Mouse (Mus musculus) forebrain, embryonic 12.5 days (tissue): ENCODE data around the gene Fnbp1l. TPM values are rescaled to one million over a fixed set of nuclear protein-coding genes. Genes with fewer than 3 reads are reported as not detected.

Source experiments
- ATAC-seq: fragments of 200-750 bp; cut with Nextera tagmentation; 2 replicates; pipeline ENCODE4 v1.8.0; 2017; ENCODE audit warnings: moderate TSS enrichment; ENCODE audit not compliant: low FRiP score
- H3K27ac ChIP-seq: fragments of 300-500 bp; sonication (generic); 2 replicates; pipeline ENCODE4 v1.5.1; 2016; ENCODE audit warnings: mild to moderate bottlenecking
- H3K27me3 ChIP-seq: fragments of 300-500 bp; sonication (generic); 2 replicates; pipeline ENCODE4 v1.6.1; 2016; ENCODE audit warnings: mild to moderate bottlenecking
- H3K36me3 ChIP-seq: fragments of 300-500 bp; sonication (generic); replicated peaks from 2 replicates; pipeline ENCODE4 v1.6.1; 2016; ENCODE audit warnings: mild to moderate bottlenecking
- H3K4me1 ChIP-seq: fragments of 300-500 bp; sonication (generic); 2 replicates; pipeline ENCODE4 v1.6.1; 2016
- H3K4me2 ChIP-seq: fragments of 300-500 bp; sonication (generic); 2 replicates; pipeline ENCODE4 v1.6.1; 2016; ENCODE audit warnings: mild to moderate bottlenecking, moderate library complexity
- H3K4me3 ChIP-seq: fragments of 300-500 bp; sonication (generic); replicated peaks from 2 replicates; pipeline ENCODE4 v1.5.1; 2016; ENCODE audit warnings: mild to moderate bottlenecking
- H3K9ac ChIP-seq: fragments of 300-500 bp; sonication (generic); 2 replicates; pipeline ENCODE4 v1.6.1; 2016; ENCODE audit warnings: mild to moderate bottlenecking
- H3K9me3 ChIP-seq: fragments of 300-500 bp; sonication (generic); 2 replicates; pipeline ENCODE4 v1.6.1; 2016
- WGBS: fragments of 180-500 bp; shearing (Covaris S2); methylation state at CpG from one replicate; pipeline ENCODE4 v1.1.7; 2016; 5-methylcytosine and 5-hydroxymethylcytosine counted together
- polyA plus RNA-seq: library from polyadenylated mRNA; unstranded; fragments of >200 nt; fragmentation: Nextera tagmentation; extraction: Ambion mirVana; gene quantifications from 2 replicates; pipeline ENCODE4 v1.2.1, GENCODE M21; 2016

Fnbp1l gene
- polyA plus RNA-seq, 1 experiment from 2014 or later = 133 TPM

- 0 out of 2 replicates have a peak, but pooled peaks cover 6% of the 10 kb centered on the region for H3K4me1 ChIP-seq
- H3K27ac ChIP-seq = no peak overlapping the region
- no peaks in the 10 kb centered on the region for H3K9me3 ChIP-seq
- H3K4me3 ChIP-seq = no peak overlapping the region
- no peaks in the 10 kb centered on the region for H3K36me3 ChIP-seq
- no peak for ATAC-seq
- no peak overlapping the region for H3K9ac ChIP-seq
- H3K27me3 ChIP-seq = no peaks in the 10 kb centered on the region
- no peak overlapping the region for H3K4me2 ChIP-seq
- WGBS = 94% methylated on average over 10 of the region's 10 CpGs
Measured at GRCm38 (mm10) chr3:122628546-122628945, 9.0 kb upstream of the Fnbp1l start.

- no peak overlapping the region for H3K4me2 ChIP-seq
- no peaks in the 10 kb centered on the region for H3K9me3 ChIP-seq
- H3K27me3 ChIP-seq = no peaks in the 10 kb centered on the region
- no peak for ATAC-seq
- 0 out of 2 replicates have a peak, but pooled peaks cover 6% of the 10 kb centered on the region for H3K4me1 ChIP-seq
- no peaks in the 10 kb centered on the region for H3K36me3 ChIP-seq
- H3K27ac ChIP-seq = no peak overlapping the region
- no peak overlapping the region for H3K9ac ChIP-seq
- H3K4me3 ChIP-seq = no peak overlapping the region
- 90% methylated on average over 6 of the region's 6 CpGs for WGBS
Measured at GRCm38 (mm10) chr3:122627846-122628245, 8.3 kb upstream of the Fnbp1l start.

GRCm38 (mm10) chr3:122624591-122624990 lies 5.1 kb upstream of the Fnbp1l start:
- WGBS = 70% methylated on average over 6 of the region's 6 CpGs
- H3K9me3 ChIP-seq = no peaks in the 10 kb centered on the region
- no peaks in the 10 kb centered on the region for H3K27me3 ChIP-seq
- ATAC-seq = no peak
- no peak overlapping the region for H3K4me3 ChIP-seq
- no peak overlapping the region for H3K4me2 ChIP-seq
- no peak overlapping the region for H3K27ac ChIP-seq
- peaks cover 10% of the 10 kb centered on the region for H3K4me1 ChIP-seq
- no peaks in the 10 kb centered on the region for H3K36me3 ChIP-seq
- no peak overlapping the region for H3K9ac ChIP-seq

GRCm38 (mm10) chr3:122620285-122620931 lies 893 bp upstream of the Fnbp1l start:
- 1% methylated on average over 21 of the region's 21 CpGs for WGBS
- Histone ChIP-seq H3K9me3 (no peaks in the 10 kb centered on the region), H3K4me3 (peak overlapping the region; percentile 95), H3K27me3 (no peaks in the 10 kb centered on the region), H3K27ac (peak overlapping the region; percentile 99), H3K9ac (peak overlapping the region; percentile 99), H3K36me3 (no peaks in the 10 kb centered on the region), H3K4me2 (peak overlapping the region; percentile 83), H3K4me1 (peaks cover 27% of the 10 kb centered on the region)
- ATAC-seq = peak; percentile 31

DNA sequence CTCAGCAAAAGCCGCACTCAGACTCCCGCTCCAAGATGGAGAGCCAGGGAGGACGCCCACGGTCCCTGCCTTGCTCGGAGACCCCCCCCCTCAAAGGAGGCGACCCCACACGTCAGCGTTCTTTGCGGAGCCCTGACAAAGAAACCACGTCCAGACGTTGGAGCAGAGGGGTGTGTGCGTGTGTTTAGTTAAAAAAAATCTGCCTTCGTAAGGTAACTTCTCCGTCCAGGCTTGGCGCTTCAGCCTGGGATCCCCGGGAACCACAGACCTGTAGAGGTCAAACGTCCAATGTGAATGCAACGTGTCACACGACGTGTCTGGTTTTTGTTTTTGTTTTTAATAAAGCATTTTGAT lies 393 bp upstream of the Fnbp1l start:
- no peaks in the 10 kb centered on the region for H3K9me3 ChIP-seq
- ATAC-seq = no peak
- no peaks in the 10 kb centered on the region for H3K36me3 ChIP-seq
- WGBS = 0% methylated on average over 20 of the region's 20 CpGs
- peak overlapping the region; percentile 99 for H3K27ac ChIP-seq
- peak overlapping the region; percentile 95 for H3K4me3 ChIP-seq
- peak overlapping the region; percentile 83 for H3K4me2 ChIP-seq
- H3K9ac ChIP-seq = peak overlapping the region; percentile 99
- peaks cover 27% of the 10 kb centered on the region for H3K4me1 ChIP-seq
- no peaks in the 10 kb centered on the region for H3K27me3 ChIP-seq

GRCm38 (mm10) chr3:122618402-122618801 lies 1.1 kb downstream of the Fnbp1l start:
- Histone ChIP-seq H3K4me2 (peak overlapping the region; percentile 83), H3K4me1 (peaks cover 30% of the 10 kb centered on the region), H3K36me3 (no peaks in the 10 kb centered on the region), H3K9ac (peak overlapping the region; percentile 99), H3K4me3 (peak overlapping the region; percentile 95), H3K27me3 (no peaks in the 10 kb centered on the region), H3K27ac (peak overlapping the region; percentile 99), H3K9me3 (no peaks in the 10 kb centered on the region)
- 0 out of 2 replicates have a peak, but pooled peaks have one; percentile 7 for ATAC-seq
- under 1% methylated on average over 30 of the region's 30 CpGs for WGBS

GRCm38 (mm10) chr3:122617613-122618340 lies 1.7 kb downstream of the Fnbp1l start:
- Histone ChIP-seq H3K4me3 (peak overlapping the region; percentile 95), H3K27ac (peak overlapping the region; percentile 99), H3K36me3 (no peaks in the 10 kb centered on the region), H3K4me2 (peak overlapping the region; percentile 83), H3K4me1 (peaks cover 35% of the 10 kb centered on the region), H3K27me3 (no peaks in the 10 kb centered on the region), H3K9ac (peak overlapping the region; percentile 99), H3K9me3 (no peaks in the 10 kb centered on the region)
- 48% methylated on average over 9 of the region's 9 CpGs for WGBS
- no peak for ATAC-seq

DNA sequence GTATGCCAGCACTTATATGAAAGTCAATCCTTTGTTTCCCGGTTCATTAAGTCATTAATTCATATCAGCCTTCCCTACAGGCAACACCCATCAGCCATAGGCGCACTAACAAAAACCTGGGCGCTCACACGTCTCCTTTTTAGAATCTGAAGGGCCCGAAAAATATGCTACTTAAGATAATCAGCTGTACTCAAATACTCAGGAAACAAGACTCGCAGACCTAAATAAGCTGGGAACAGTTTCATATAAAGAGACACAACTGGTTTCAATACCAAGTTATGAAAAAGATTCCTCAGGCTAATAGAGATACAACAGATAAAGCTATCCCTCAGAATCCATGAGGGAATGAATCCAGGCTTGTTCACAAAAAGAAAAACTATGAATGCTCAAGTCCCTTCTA lies 7.0 kb downstream of the Fnbp1l start:
- H3K4me1 ChIP-seq = peaks cover 31% of the 10 kb centered on the region
- no peak overlapping the region for H3K4me2 ChIP-seq
- H3K9me3 ChIP-seq = no peaks in the 10 kb centered on the region
- no peak overlapping the region for H3K4me3 ChIP-seq
- H3K27me3 ChIP-seq = no peaks in the 10 kb centered on the region
- WGBS = 76% methylated on average over 6 of the region's 6 CpGs
- H3K9ac ChIP-seq = no peak overlapping the region
- H3K36me3 ChIP-seq = no peaks in the 10 kb centered on the region
- ATAC-seq = no peak
- H3K27ac ChIP-seq = no peak overlapping the region

GRCm38 (mm10) chr3:122611761-122612160 lies 7.8 kb downstream of the Fnbp1l start:
- no peak overlapping the region for H3K9ac ChIP-seq
- no peak overlapping the region for H3K4me3 ChIP-seq
- no peaks in the 10 kb centered on the region for H3K36me3 ChIP-seq
- H3K27me3 ChIP-seq = no peaks in the 10 kb centered on the region
- H3K4me1 ChIP-seq = peaks cover 25% of the 10 kb centered on the region
- no peak for ATAC-seq
- no peak overlapping the region for H3K27ac ChIP-seq
- no peaks in the 10 kb centered on the region for H3K9me3 ChIP-seq
- no peak overlapping the region for H3K4me2 ChIP-seq
- WGBS = 85% methylated on average over 5 of the region's 5 CpGs

DNA sequence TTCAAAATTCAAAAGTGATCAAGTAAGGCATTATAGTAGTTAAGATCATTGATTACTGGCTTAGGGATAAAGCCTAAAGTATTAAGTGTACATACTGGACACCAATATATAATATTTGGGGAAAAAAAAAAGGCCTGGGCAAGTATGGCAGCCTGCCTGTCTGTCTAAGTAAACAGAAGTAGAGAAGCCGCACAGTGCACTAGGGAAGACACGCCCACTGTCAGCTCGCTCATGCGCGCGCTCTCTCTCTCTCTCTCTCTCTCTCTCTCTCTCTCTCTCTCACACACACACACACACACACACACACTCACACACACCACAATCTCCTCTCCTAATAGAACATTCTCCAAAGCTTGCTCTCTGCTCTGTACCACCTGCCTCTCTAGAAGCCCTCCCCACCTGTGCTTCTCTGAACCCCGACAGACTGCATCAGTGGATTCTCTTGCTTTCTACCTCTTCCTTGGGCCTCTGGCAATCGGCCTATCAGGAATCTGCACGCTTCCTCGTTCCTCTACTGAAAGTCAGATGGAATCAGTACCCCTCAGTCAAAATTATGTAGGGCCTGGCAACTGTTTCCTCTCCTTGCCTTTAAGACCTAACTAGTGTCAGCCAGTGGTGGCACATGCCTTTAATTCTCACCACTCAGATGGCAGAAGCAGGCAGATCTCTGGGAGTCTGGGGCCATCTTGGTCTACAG lies 13.3 kb downstream of the Fnbp1l start:
- Histone ChIP-seq H3K9ac (no peak overlapping the region), H3K9me3 (no peaks in the 10 kb centered on the region), H3K4me1 (peaks cover 12% of the 10 kb centered on the region; the same call in 1 of the 2 replicates), H3K4me2 (no peak overlapping the region), H3K27ac (no peak overlapping the region), H3K27me3 (no peaks in the 10 kb centered on the region), H3K4me3 (no peak overlapping the region), H3K36me3 (0 out of 2 replicates have a peak, but pooled peaks cover 4% of the 10 kb centered on the region)
- no peak for ATAC-seq
- WGBS = 83% methylated on average over 5 of the region's 10 CpGs

DNA sequence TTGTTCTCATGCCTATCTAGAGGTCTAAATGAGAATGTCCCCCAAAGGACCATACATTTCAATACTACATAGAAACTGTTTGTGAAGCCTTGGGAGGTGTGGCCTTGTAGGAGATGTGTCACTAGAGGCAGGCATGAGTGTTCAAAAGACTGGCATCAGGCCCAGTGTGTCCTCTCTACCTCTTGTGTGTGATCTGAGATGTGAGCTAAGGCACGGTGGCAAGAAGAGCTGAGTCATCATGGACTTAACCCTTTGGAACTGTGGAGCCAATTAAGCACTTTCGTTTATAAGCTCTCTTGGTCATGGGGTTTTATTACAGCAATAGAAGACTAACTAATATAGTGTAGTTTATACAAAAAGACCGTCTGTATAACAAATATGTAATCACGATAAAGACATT lies 16.3 kb downstream of the Fnbp1l start:
- Histone ChIP-seq H3K9me3 (no peaks in the 10 kb centered on the region), H3K27me3 (no peaks in the 10 kb centered on the region), H3K9ac (no peak overlapping the region), H3K36me3 (0 out of 2 replicates have a peak, but pooled peaks cover 4% of the 10 kb centered on the region), H3K4me3 (no peak overlapping the region), H3K4me2 (no peak overlapping the region), H3K27ac (no peak overlapping the region), H3K4me1 (peaks cover 12% of the 10 kb centered on the region; the same call in 1 of the 2 replicates)
- 79% methylated on average over 4 of the region's 4 CpGs for WGBS
- no peak for ATAC-seq

DNA sequence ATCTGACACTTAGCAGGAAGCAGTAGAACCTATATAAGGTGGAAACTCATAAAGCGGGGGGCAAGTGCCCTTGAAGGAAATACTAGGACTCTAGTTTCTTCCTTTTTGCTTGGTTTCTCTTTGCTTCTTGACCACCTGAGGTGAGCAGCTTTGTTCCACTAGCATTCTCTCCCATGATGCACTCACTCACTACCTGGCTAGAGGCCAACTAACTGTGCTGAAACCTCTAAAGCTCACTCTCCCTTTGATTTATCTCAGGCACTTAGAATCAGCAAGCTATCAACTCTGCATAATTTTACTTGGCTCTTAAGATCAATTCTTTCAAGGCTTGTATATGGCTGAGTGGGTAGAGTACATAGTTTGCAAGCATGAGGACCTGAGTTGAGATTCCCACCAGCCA lies 17.1 kb downstream of the Fnbp1l start:
- H3K27ac ChIP-seq = no peak overlapping the region
- no peaks in the 10 kb centered on the region for H3K9me3 ChIP-seq
- H3K27me3 ChIP-seq = no peaks in the 10 kb centered on the region
- no peak overlapping the region for H3K4me2 ChIP-seq
- H3K36me3 ChIP-seq = peaks cover 8% of the 10 kb centered on the region
- peaks cover 16% of the 10 kb centered on the region; the same call in 1 of the 2 replicates for H3K4me1 ChIP-seq
- 82% methylated on average over 1 of the region's 1 CpGs for WGBS
- H3K4me3 ChIP-seq = no peak overlapping the region
- ATAC-seq = no peak
- no peak overlapping the region for H3K9ac ChIP-seq
